Mouse (Mus musculus) stomach, adult 2 months (tissue): ENCODE results near the gene Nlrp9a. TPM values are rescaled to one million over a fixed set of nuclear protein-coding genes. Genes with fewer than 3 reads are reported as not detected.

Experiments used
- polyA plus RNA-seq: library from polyadenylated mRNA; depleted of rRNA; stranded (reverse); fragments of >200 nt; gene quantifications from 2 replicates; pipeline ENCODE4 v1.2.3, GENCODE M21; 2012; rRNA removed

Nlrp9a gene
- polyA plus RNA-seq = not detected in 2 replicates

GRCm38 (mm10) chr7:26534723-26535122 is at the start of gene Nlrp9a:
Gene Nlrp9a (plus strand): TSS chr7:26535023.

GRCm38 (mm10) chr7:26618364-26618763 is 83.5 kb downstream of the Nlrp9a start, which contains the start of gene Vmn1r185:
Gene Vmn1r185 (minus strand): TSS chr7:26618464.

Other genes starting within 250 kb of the Nlrp9a start
- gene Cyp2a4, start 227.9 kb upstream of the Nlrp9a start, polyA plus RNA-seq = not detected in 2 replicates
- gene Nlrp9c, start 131.3 kb upstream of the Nlrp9a start, polyA plus RNA-seq = not detected in 2 replicates
- gene Nlrp4a, start 99.9 kb upstream of the Nlrp9a start, polyA plus RNA-seq = not detected in 2 replicates
- not detected in 2 replicates for gene Vmn1r185, start 83.4 kb downstream of the Nlrp9a start, polyA plus RNA-seq
- not detected in 2 replicates for gene Cyp2b23, start 151.4 kb downstream of the Nlrp9a start, polyA plus RNA-seq
- 0.27 and 0.30 TPM in 2 replicates for gene Cyp2b19, start 222.1 kb downstream of the Nlrp9a start, polyA plus RNA-seq